Mouse (Mus musculus) brain, embryonic 18.5 days (tissue): ENCODE measurements at regions not wholly inside any gene's neighbourhood (a gene's known extent, or its start where the extent isn't known, plus 50 kb on each side); places are given as distances from the start of the nearest gene placed in this dataset.
"Not testable (repeated sequence)": the region's sequence is repeated elsewhere in the genome, so short reads cannot be mapped to it uniquely, and the experiment has no call there.

ENCODE experiments used
- DNase-seq: peaks from one replicate; pipeline ENCODE4 v3.0.0-alpha.2; 2012; ENCODE audit warnings: low read depth, low spot score

GRCm38 (mm10) chr5:6590058-6590457 lies 713.9 kb upstream of the Tex47 start:
- peak; percentile 36 for DNase-seq

DNA sequence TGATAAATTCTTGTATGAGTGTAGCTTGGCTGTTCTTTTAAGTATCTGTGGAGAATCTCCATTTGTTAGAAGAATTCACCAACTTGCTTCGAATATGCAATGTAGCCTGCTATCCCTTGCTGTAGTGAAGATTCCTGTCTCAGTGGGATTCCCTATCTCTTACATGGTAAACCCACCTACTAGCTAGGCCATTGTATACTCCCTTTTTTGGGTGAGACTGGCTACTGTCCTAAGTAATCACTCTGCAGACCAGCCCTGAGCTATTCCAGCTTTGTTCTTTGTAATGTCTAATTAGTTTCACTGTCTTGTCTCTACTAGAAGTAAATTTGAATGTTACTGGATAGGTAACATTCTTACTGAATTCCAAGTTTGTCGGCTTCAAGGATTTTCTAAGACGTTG lies 692.8 kb upstream of the Tex47 start:
- not testable (repeated sequence) for DNase-seq

- no peak for DNase-seq
These were observed 659.0 kb upstream of the Tex47 start for GRCm38 (mm10) chr5:6644869-6645268.

GRCm38 (mm10) chr5:6676211-6676610 lies 627.7 kb upstream of the Tex47 start:
- DNase-seq: not testable (repeated sequence)

DNA sequence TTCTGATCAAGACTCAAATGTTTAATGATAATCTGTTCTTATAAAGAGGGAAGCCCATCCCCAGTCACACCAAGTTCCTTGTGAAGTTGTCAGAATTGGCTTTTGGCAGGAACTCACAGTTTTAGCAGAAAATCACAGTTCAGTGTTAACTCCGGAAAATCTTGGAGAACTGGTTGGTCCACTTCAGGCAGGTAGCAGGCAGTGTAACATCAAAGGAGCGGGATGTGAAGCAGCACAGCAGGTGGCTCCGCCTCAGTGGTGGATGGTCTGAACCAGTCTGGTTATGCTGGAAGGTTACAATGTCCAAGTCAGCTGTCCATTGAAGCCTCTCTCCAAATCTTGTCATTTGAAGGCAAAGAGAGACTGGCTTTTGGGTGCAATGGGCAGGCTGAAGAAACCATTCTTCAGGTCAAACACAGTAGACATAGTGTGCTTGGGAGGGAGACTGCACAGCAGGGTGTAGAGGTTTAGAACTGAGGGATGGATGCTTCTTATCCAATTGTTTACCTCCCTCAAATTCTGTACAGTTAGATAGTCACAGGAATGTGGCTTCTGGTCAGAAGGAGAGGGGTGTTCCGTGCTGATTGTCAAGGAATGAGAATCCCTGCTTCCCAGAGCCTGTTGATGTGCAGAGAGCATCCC lies 594.1 kb upstream of the Tex47 start:
- no peak for DNase-seq

GRCm38 (mm10) chr5:6716179-6716578 lies 587.7 kb upstream of the Tex47 start:
- DNase-seq: no peak

- DNase-seq: no peak
These were observed 587.3 kb upstream of the Tex47 start for GRCm38 (mm10) chr5:6716630-6717029.
